Mouse (Mus musculus): ENCODE results near the gene Cntn3.
A peak's percentile ranks its signal among the peaks of the same experiment; 100 is the strongest.
"Not testable (repeated sequence)": the region's sequence is repeated elsewhere in the genome, so short reads cannot be mapped to it uniquely, and the experiment has no call there.

Cntn3 gene

GRCm38 (mm10) chr6:102573001-102573400 lies at the start of gene Cntn3:
TSS of gene Cntn3 (minus strand) at chr6:102573101.
- DNase-seq: not testable (repeated sequence)

- no peak for DNase-seq
These were observed 27.9 kb upstream of the Cntn3 start for GRCm38 (mm10) chr6:102600773-102601172.

GRCm38 (mm10) chr6:102597756-102598155 lies 24.9 kb upstream of the Cntn3 start:
- DNase-seq: no peak

- no peak for DNase-seq
These were observed 17.2 kb upstream of the Cntn3 start for GRCm38 (mm10) chr6:102590151-102590550.

DNA sequence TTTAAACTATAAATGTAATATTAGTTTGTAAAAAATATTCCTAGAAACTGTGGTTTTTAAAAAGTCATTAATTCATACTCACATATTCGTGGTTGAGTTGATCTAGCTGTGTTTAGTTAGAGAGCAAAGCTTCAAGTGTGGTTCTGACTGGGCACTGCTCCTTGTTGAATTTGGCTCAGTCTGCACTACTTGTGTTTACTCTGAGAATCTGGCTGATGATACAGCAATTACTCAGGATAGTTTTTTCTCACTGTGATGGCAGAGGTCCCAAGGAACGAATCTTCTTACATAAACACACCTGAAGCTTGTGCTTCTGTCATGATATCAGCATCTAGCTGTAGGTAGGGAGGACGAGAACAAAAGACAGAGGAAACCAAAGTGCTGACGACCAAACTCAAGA lies 16.4 kb upstream of the Cntn3 start:
- no peak for DNase-seq

GRCm38 (mm10) chr6:102586056-102586455 lies 13.2 kb upstream of the Cntn3 start:
- no peak for DNase-seq

- DNase-seq: no peak
These were observed 10.7 kb upstream of the Cntn3 start for GRCm38 (mm10) chr6:102583578-102583977.

- DNase-seq: no peak
These were observed 5.4 kb downstream of the Cntn3 start for GRCm38 (mm10) chr6:102567496-102567895.

DNA sequence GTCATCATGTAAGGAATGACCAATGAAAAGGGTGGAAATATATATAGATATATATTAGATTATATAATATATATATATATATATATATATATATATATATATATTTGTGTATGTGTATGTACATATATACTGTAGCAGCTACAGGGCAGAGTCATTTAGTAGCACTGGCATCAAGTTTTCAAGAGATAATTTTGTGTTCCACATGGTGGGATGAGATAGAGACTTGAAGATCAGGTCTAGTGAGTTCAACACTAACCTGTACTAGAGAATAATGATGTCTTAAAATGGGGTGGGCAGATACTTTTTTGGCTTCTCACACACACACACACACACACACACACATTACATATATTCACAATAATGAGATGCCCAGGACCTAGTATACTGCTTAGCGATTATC lies 7.7 kb downstream of the Cntn3 start:
- DNase-seq: no peak

GRCm38 (mm10) chr6:102564011-102564731 lies 8.7 kb downstream of the Cntn3 start:
- DNase-seq: peak; percentile 10

GRCm38 (mm10) chr6:102563431-102563830 lies 9.5 kb downstream of the Cntn3 start:
- no peak for DNase-seq

DNA sequence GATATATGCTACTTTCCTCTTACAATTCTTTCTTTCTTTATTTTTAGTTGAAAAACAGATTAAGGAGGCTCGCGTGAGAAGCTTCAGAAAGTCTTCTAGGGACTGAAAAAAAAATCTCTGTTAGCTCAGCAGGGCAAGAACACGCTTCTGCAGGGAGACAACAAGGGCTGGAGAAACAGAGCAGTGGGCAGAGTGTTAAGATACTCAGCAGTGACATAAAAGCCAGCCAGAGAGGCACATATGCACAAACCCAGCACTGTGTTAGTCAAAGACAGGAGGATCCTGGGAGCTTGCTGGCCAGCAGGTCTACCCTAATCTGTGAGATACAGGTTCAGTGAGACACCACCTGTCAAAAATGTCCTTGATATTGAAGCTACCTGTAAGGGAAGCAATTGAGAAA lies 15.4 kb downstream of the Cntn3 start:
- no peak for DNase-seq

DNA sequence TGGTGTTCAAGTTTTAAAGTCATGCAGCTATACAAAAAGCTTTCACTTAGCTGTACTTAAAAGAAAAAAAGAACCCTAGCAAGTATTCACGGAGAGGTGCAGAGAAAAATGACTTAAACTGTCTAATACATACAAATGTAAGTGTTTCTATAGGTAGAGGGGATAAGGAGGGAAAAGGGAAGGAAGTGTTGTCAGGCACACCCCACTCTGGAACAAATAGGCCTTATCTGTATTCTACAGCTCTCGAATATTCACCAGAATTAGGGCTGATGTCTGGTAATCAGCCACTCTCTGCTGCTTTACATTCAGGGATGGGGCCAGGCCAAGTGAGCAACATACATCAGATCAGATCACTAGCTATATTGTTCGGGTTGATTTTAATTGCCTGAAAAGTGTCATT lies 16.4 kb downstream of the Cntn3 start:
- no peak for DNase-seq

GRCm38 (mm10) chr6:102555814-102556437 lies 17.0 kb downstream of the Cntn3 start:
- DNase-seq: no peak

- no peak for DNase-seq
These were observed 17.7 kb downstream of the Cntn3 start for GRCm38 (mm10) chr6:102555067-102555657.

- no peak for DNase-seq
These were observed 31.1 kb downstream of the Cntn3 start for GRCm38 (mm10) chr6:102541633-102542412.

GRCm38 (mm10) chr6:102535599-102535998 lies 37.3 kb downstream of the Cntn3 start:
- no peak for DNase-seq

GRCm38 (mm10) chr6:102523037-102523436 lies 49.9 kb downstream of the Cntn3 start:
- no peak for DNase-seq

- DNase-seq: no peak
These were observed 51.9 kb downstream of the Cntn3 start for GRCm38 (mm10) chr6:102520977-102521376.

DNA sequence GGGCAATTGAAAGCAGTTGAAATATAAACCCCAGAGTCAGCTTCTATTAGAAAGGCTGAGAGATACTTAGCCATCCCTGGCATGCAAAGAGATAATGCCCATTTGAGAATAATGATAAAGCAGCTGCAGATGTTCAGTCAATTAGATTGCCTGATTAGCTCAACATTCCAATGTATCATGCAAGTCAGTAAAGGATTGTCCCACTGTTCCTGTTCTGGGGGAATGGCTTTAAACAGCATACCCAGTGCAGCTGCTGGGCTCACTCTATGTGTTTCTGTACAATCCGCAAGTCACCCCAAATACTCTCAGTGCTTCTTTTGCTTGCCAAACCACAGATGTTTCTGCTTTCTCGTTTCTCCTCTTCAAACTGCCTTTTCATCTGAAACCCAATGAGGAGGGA lies 57.7 kb downstream of the Cntn3 start:
- no peak for DNase-seq

GRCm38 (mm10) chr6:102512085-102512484 lies 60.8 kb downstream of the Cntn3 start:
- no peak for DNase-seq

DNA sequence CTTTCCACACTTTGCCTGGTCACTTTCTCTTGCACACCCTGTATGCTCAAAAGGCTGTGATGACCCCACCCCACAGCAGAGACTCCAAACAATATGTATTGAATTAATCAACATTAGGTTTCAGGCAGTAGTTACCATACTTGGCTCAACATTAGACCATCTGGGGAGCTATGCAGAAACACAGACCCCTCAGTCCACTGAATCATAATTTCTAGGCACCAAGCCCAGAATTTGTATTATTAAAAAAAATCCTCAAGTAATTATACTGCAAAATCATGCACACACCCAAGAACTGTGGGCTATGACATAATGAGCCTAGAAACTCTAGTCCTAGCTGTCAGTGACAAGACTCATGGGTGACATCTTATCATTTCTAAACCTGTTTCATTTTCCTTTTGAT lies 87.4 kb downstream of the Cntn3 start:
- no peak for DNase-seq

DNA sequence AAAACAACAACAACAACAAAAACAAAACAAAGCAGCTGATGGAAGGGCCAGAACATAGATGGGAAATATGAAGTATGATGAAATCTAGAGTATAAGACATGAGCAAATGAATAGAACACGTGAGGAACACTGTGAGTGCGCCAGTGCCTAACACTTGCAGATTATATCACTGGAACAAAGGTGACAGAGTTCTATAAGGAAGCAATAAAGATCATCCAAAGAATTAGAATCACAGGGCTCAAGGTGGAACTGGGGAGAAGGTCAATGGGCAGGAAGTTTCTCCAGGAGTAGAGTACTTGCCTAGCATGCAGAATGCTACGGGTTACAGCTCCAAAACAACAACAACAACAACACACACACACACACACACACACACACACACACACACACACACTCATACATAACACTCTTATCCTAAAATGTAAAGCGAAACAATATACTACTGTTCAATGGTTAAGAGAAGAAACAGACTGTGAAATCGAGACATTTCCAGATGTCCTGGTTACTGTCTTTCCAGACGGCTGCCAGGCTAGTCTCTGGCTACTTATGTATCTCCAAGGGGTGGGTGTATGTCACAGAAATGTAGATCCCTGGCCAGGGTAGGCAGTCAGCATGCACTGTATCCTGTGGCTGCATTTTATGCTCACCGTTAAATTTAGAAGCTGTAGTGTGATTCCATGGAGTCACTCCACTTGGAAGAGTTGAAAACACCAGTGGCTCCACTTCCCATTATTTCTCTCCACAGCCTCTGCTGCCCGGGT lies 94.4 kb downstream of the Cntn3 start:
- no peak for DNase-seq
